ENCODE assay signal across 26 mouse cellular contexts in the genomic region with DNA sequence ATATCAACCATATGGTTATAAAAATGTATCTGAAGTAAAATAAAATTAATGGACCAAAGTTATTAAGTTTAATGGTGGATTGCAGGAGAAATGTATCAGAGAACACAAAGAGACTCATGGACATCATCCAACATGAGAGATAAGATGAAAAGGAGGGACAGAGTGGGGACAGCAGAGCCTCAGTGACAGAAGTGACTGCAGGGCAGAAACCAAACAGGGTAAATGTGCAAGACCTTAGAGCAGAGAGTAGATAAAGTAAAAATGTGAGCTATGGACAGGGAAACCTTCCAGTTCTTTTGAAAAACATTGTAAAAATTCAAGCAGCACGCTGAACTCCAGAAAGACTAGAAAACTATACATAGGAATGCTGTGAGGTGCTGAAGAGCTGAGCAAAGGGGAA.
DNase-seq lines count a peak whose midpoint lies in the region; ATAC-seq lines count a peak whose summit lies in the region.
"Had no signal": no experiment of that assay in that cellular context is flagged by ENCODE, and none has a peak within 500 bp of the region (broad histone marks: within the 10 kb centered on the region; RNA-seq: fewer than 3 reads in every experiment).

No protein-coding gene starts in this region.

- H3K27ac ChIP-seq in midbrain, embryonic 11.5 days (ENCODE audit: low read depth, low read length) = no peak overlapping the region
- H3K27ac ChIP-seq in midbrain, embryonic 15.5 days = no peak overlapping the region
- H3K27ac ChIP-seq: embryonic facial prominence, embryonic 13.5 days; embryonic facial prominence, embryonic 15.5 days; forebrain, embryonic 10.5 days; forebrain, embryonic 12.5 days had no signal

- H3K4me1 ChIP-seq in midbrain, embryonic 11.5 days (ENCODE audit: control insufficient read depth, insufficient read depth, low read length) = no peaks in the 10 kb centered on the region; the same call in 1 of the 2 replicates
- no peaks in the 10 kb centered on the region for H3K4me1 ChIP-seq in midbrain, embryonic 15.5 days
- H3K4me1 ChIP-seq: embryonic facial prominence, embryonic 15.5 days; forebrain, embryonic 12.5 days had no signal

- no peaks in the 10 kb centered on the region for H3K9me3 ChIP-seq in midbrain, embryonic 11.5 days (ENCODE audit: control insufficient read depth, low read length)
- H3K9me3 ChIP-seq in midbrain, embryonic 15.5 days = no peaks in the 10 kb centered on the region
- H3K9me3 ChIP-seq: embryonic facial prominence, embryonic 15.5 days; G1E had no signal

- no peak overlapping the region for H3K9ac ChIP-seq in midbrain, embryonic 11.5 days (ENCODE audit: low read length)
- no peak overlapping the region for H3K9ac ChIP-seq in midbrain, embryonic 15.5 days
- H3K9ac ChIP-seq: embryonic facial prominence, embryonic 13.5 days; embryonic facial prominence, embryonic 15.5 days; forebrain, embryonic 12.5 days had no signal

- H3K36me3 ChIP-seq in midbrain, embryonic 11.5 days (ENCODE audit: control insufficient read depth, insufficient read depth, low read length) = no peaks in the 10 kb centered on the region
- no peaks in the 10 kb centered on the region for H3K36me3 ChIP-seq in midbrain, embryonic 15.5 days (replicated peaks)
- H3K36me3 ChIP-seq: embryonic facial prominence, embryonic 13.5 days; embryonic facial prominence, embryonic 15.5 days; forebrain, embryonic 10.5 days; forebrain, embryonic 12.5 days had no signal

- no peak for ATAC-seq in midbrain, embryonic 11.5 days (ENCODE audit: low FRiP score)
- no peak for ATAC-seq in midbrain, embryonic 15.5 days (replicated peaks)
- ATAC-seq: CD4-positive, CD25-positive, alpha-beta regulatory T cell, adult 4 months; forebrain, embryonic 14.5 days; forebrain, embryonic 16.5 days had no signal

- 91% methylated on average over 1 of the region's 1 CpGs for WGBS in midbrain, embryonic 11.5 days
- 87% methylated on average over 1 of the region's 1 CpGs for WGBS in midbrain, embryonic 15.5 days

- H3K4me3 ChIP-seq in midbrain, embryonic 11.5 days (ENCODE audit: low read depth, low read length) = no peak overlapping the region
- H3K4me3 ChIP-seq in midbrain, embryonic 15.5 days = no peak overlapping the region
- H3K4me3 ChIP-seq: embryonic facial prominence, embryonic 13.5 days; embryonic facial prominence, embryonic 15.5 days; erythroblast, embryonic 14.5 days; forebrain, embryonic 10.5 days; forebrain, embryonic 12.5 days had no signal

- no peaks in the 10 kb centered on the region for H3K27me3 ChIP-seq in midbrain, embryonic 11.5 days (ENCODE audit: control insufficient read depth, insufficient read depth, low read length)
- H3K27me3 ChIP-seq in midbrain, embryonic 15.5 days (replicated peaks) = no peaks in the 10 kb centered on the region
- H3K27me3 ChIP-seq: CH12.LX; embryonic facial prominence, embryonic 13.5 days; embryonic facial prominence, embryonic 15.5 days; forebrain, embryonic 12.5 days had no signal

- DNase-seq in heart, adult 11 months = peak; percentile 68
- DNase-seq in heart, adult 18-20 months = no peak
- peak; percentile 67 for DNase-seq in midbrain, embryonic 11.5 days (ENCODE audit: low spot score, missing footprints)
- no peak for DNase-seq in frontal cortex, postnatal 36 days (ENCODE audit: low spot score in 2 of 2)
- DNase-seq: adrenal gland, adult 2 months; adrenal gland, postnatal 10 days; adrenal gland, postnatal 25 days; B cell, adult 2 months; cerebellum, adult 11 months; cerebellum, adult 18-20 months; cerebellum, adult 8-10 months; cerebellum, adult 9-11 months; cerebellum, postnatal 14 days; cerebellum, postnatal 36 days; embryo, embryonic 11 days had no signal

- no peak overlapping the region for H3K4me2 ChIP-seq in midbrain, embryonic 11.5 days
- no peak overlapping the region for H3K4me2 ChIP-seq in midbrain, embryonic 15.5 days
- H3K4me2 ChIP-seq: embryonic facial prominence, embryonic 13.5 days; embryonic facial prominence, embryonic 15.5 days; forebrain, embryonic 12.5 days had no signal

Comparison
In these comparisons a context has a peak if more than half of its experiments do, and no peak if none do; other contexts are left out.
1. DNase-seq: peak in heart, adult 11 months (single experiment) and midbrain, embryonic 11.5 days (single experiment); none in heart, adult 18-20 months (0 of 2) and frontal cortex, postnatal 36 days (0 of 2).